Mouse (Mus musculus) kidney, adult 2 months (tissue): ENCODE results near the gene Nav2. TPM values are rescaled to one million over a fixed set of nuclear protein-coding genes. Genes with fewer than 3 reads are reported as not detected.

ENCODE experiments used
- DNase-seq: peaks from one replicate; pipeline ENCODE4 v3.0.0; 2021
- H3K27ac ChIP-seq: fragments of 200-500 bp; 2 replicates; pipeline ENCODE4 v1.5.1; 2012; ENCODE audit warnings: low read depth, low read length, control low read depth, inconsistent platforms; ENCODE audit not compliant: insufficient read depth
- H3K27me3 ChIP-seq: fragments of 200-500 bp; replicated peaks from 2 replicates; pipeline ENCODE4 v1.6.1; 2012; ENCODE audit warnings: mild to moderate bottlenecking, moderate library complexity, low read length, inconsistent platforms; ENCODE audit not compliant: control insufficient read depth, insufficient read depth
- H3K36me3 ChIP-seq: fragments of 200-500 bp; 2 replicates; pipeline ENCODE4 v1.6.1; 2012; ENCODE audit warnings: mild to moderate bottlenecking, moderate library complexity, low read length, inconsistent platforms; ENCODE audit not compliant: control insufficient read depth, insufficient read depth
- H3K4me1 ChIP-seq: fragments of 200-500 bp; 2 replicates; pipeline ENCODE4 v1.6.1; 2011; ENCODE audit warnings: low read length; ENCODE audit not compliant: control insufficient read depth, insufficient read depth
- H3K4me3 ChIP-seq: fragments of 200-500 bp; 2 replicates; pipeline ENCODE4 v1.5.1; 2011; ENCODE audit warnings: mild to moderate bottlenecking, low read depth, low read length, control low read depth; ENCODE audit not compliant: insufficient read depth
- CTCF ChIP-seq: fragments of 200-500 bp; conservative IDR thresholded peaks from 2 replicates; pipeline ENCODE4 v1.5.1; 2011; ENCODE audit warnings: low read depth, mild to moderate bottlenecking, control low read depth, low read length, moderate library complexity, mixed read lengths; ENCODE audit not compliant: insufficient read depth, insufficient read length
- POLR2A ChIP-seq: fragments of 200-500 bp; IDR thresholded peaks from one replicate; pipeline ENCODE4 v1.6.1; 2011; ENCODE audit warnings: low read depth, low read length, control low read depth
- WGBS: fragments of 180-500 bp; shearing (Covaris S2); methylation state at CpG from one replicate; pipeline ENCODE4 v1.1.7; 2018; 5-methylcytosine and 5-hydroxymethylcytosine counted together
- polyA plus RNA-seq: library from polyadenylated mRNA; depleted of rRNA; stranded (reverse); fragments of >200 nt; gene quantifications from 2 replicates; pipeline ENCODE4 v1.2.3, GENCODE M21; 2012

Gene Nav2
- polyA plus RNA-seq, 1 experiment, result 18.3 TPM

DNA sequence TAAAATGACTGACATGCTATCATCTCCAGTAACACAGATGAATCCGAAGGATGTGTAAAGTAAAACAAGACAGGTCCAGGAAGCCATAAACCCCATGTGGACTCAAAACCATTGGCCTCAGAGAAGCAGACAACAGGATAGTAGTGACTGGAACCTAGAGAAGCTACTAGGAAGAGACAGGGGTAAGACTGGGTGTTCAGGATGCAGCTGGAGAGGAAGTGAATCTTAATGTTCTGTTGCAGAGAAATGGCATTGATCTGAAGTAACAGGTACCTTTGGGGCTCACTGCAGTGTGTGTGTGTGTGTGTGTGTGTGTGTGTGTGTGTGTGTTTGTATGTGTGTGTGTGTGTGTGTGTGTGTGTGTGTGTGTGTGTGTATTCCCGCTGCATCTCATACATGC, 231.2 kb downstream of the Nav2 start:
- H3K27ac ChIP-seq, result no peak overlapping the region
- H3K4me3 ChIP-seq, result no peak overlapping the region
- TF ChIP-seq CTCF (no peak), POLR2A (no peak)
- no peak for DNase-seq
- no peaks in the 10 kb centered on the region for H3K36me3 ChIP-seq
- no peaks in the 10 kb centered on the region for H3K4me1 ChIP-seq
- no peaks in the 10 kb centered on the region for H3K27me3 ChIP-seq
- WGBS, result 59% methylated on average over 2 of the region's 2 CpGs

- Histone ChIP-seq H3K27me3 (no peaks in the 10 kb centered on the region), H3K36me3 (no peaks in the 10 kb centered on the region), H3K27ac (no peak overlapping the region), H3K4me1 (0 out of 2 replicates have a peak, but pooled peaks cover 3% of the 10 kb centered on the region), H3K4me3 (no peak overlapping the region)
- DNase-seq, result no peak
- TF ChIP-seq CTCF, result no peak
- no peak for TF ChIP-seq POLR2A
- WGBS, result 88% methylated on average over 7 of the region's 7 CpGs
These were observed 235.4 kb downstream of the Nav2 start for GRCm38 (mm10) chr7:49143966-49144365.

DNA sequence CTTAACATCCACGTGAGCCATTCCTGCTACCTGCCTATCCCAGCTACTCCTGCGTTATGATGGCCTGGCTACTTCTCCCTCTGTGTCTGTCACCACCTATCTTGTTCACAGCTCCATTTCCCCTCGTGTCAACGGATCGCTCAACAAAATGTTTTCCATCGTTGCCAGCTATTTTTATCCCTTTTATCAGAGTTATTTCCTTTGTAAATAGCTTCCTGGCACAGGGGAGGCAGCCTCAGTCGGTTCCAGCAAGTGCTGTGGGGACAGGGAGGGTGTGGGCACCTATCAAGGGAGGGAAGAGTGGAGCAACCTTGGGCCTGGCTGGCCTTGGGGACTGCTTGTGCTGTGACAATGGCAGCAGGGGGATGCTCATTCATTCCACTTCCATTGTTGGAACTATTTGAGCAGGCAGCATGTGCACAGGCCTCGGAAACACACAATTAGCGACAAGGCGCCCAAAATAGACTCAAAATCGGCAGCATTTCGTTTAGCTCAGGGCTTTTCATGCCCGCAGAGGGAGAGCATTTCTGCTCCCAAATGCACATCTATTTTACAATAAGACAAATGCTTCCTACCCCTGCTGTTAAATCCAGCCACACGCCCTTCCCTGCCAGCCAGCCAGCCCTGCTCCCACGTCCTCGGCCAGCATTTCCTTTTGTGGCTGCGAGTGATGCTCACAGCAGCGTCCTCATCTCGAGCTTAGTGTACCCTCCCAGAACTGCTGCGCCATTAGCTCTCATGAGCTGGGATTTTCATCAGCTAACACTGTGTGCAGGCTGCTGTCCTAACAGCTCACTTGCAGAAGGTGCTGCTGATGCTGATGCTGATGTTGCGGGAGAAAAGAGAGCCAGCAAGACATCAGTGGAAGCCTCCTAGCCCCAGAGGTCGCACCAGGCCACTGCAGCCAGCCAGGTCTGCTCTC, 237.5 kb downstream of the Nav2 start:
- H3K4me1 ChIP-seq, result 0 out of 2 replicates have a peak, but pooled peaks cover 3% of the 10 kb centered on the region
- DNase-seq, result peak; percentile 61
- H3K27ac ChIP-seq, result peak overlapping the region; percentile 21; the same call in 1 of the 2 replicates
- no peaks in the 10 kb centered on the region for H3K27me3 ChIP-seq
- H3K36me3 ChIP-seq, result no peaks in the 10 kb centered on the region
- WGBS, result 57% methylated on average over 22 of the region's 22 CpGs
- no peak overlapping the region for H3K4me3 ChIP-seq
- TF ChIP-seq CTCF, result no peak
- no peak for TF ChIP-seq POLR2A

- DNase-seq, result no peak
- Histone ChIP-seq H3K27ac (no peak overlapping the region), H3K27me3 (no peaks in the 10 kb centered on the region), H3K4me1 (no peaks in the 10 kb centered on the region), H3K36me3 (no peaks in the 10 kb centered on the region), H3K4me3 (no peak overlapping the region)
- TF ChIP-seq CTCF, result no peak
- TF ChIP-seq POLR2A, result no peak
- 42% methylated on average over 5 of the region's 5 CpGs for WGBS
These were observed 243.8 kb downstream of the Nav2 start for GRCm38 (mm10) chr7:49152297-49152696.

DNA sequence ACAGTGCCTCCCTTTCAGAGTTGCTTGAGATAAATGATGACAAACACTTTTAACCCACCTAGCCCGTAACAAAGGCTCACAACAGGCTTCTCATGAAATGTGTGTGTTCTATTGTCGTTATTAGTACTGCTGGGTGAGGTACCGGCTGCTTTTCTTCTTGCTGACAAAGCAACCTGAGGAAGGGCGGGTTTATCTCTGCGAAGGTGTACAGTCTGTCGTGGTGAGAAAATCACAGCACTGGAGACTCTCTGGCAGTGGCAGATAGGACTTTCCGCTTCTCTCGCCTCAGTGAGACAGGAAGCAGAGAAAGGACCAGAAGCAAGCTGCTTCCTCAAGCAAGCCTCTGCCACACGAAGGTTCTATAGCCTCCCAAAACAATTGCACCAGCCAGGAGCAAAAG, 244.2 kb downstream of the Nav2 start:
- TF ChIP-seq POLR2A (no peak), CTCF (no peak)
- Histone ChIP-seq H3K4me1 (no peaks in the 10 kb centered on the region), H3K36me3 (no peaks in the 10 kb centered on the region), H3K27ac (no peak overlapping the region), H3K4me3 (no peak overlapping the region), H3K27me3 (no peaks in the 10 kb centered on the region)
- WGBS, result 29% methylated on average over 9 of the region's 9 CpGs
- no peak for DNase-seq

GRCm38 (mm10) chr7:49158641-49159381, 250.3 kb downstream of the Nav2 start:
- TF ChIP-seq POLR2A (no peak), CTCF (no peak)
- H3K4me1 ChIP-seq, result no peaks in the 10 kb centered on the region
- H3K27ac ChIP-seq, result no peak overlapping the region
- H3K36me3 ChIP-seq, result no peaks in the 10 kb centered on the region
- 51% methylated on average over 12 of the region's 12 CpGs for WGBS
- no peak overlapping the region for H3K4me3 ChIP-seq
- peak; percentile 33 for DNase-seq
- no peaks in the 10 kb centered on the region for H3K27me3 ChIP-seq
